In genomic region chr2:46442576-46442975, GRCm38 (mm10) we compare ENCODE assay signal across 8 mouse cellular contexts.
DNase-seq lines count a peak whose midpoint lies in the region; ATAC-seq and TF ChIP-seq lines count a peak whose summit lies in the region.
"Had no signal": no experiment of that assay in that cellular context is flagged by ENCODE, and none has a peak within 500 bp of the region (broad histone marks: within the 10 kb centered on the region; RNA-seq: fewer than 3 reads in every experiment).

No protein-coding gene starts in this region.

- peaks cover 5 to 45% of the 10 kb centered on the region in 2 experiments; a peak in 3 of 4 replicates for H3K4me1 ChIP-seq in CH12.LX (ENCODE audit: control insufficient read depth in 1 of 2, insufficient read depth in 2 of 2)
- H3K4me1 ChIP-seq in forebrain, postnatal 0 days (ENCODE audit: insufficient read depth) = no peaks in the 10 kb centered on the region

- H3K27me3 ChIP-seq in CH12.LX (replicated peaks) = no peaks in the 10 kb centered on the region
- H3K27me3 ChIP-seq in forebrain, postnatal 0 days (ENCODE audit: insufficient read depth, low read length) = no peaks in the 10 kb centered on the region

- no peak for ATAC-seq in forebrain, postnatal 0 days
- ATAC-seq: activated CD4-positive, CD25-positive, alpha-beta regulatory T cell, adult 4 months had no signal

- dilution Hi-C loops in CH12.LX (cut with MboI; ENCODE audit: extremely low pct_ligation_motif_present, extremely low pct_unique_long_range_greater_than_20kb, low sequenced_read_pairs) = no loop called here

- no peak for TF ChIP-seq POLR2A in CH12.LX (IDR thresholded peaks at IDR 0.05; ENCODE audit: low read depth, low read length)

- H3K9me3 ChIP-seq in CH12.LX (replicated peaks; ENCODE audit: low read length) = no peaks in the 10 kb centered on the region
- no peaks in the 10 kb centered on the region for H3K9me3 ChIP-seq in forebrain, postnatal 0 days (ENCODE audit: low read length)

- WGBS in forebrain, postnatal 0 days = 63% methylated on average over 6 of the region's 6 CpGs

- H3K27ac ChIP-seq in CH12.LX (ENCODE audit: insufficient read depth, low read depth) = peak overlapping the region; percentile 37; the same call in 1 of the 2 replicates
- no peak overlapping the region for H3K27ac ChIP-seq in forebrain, postnatal 0 days (ENCODE audit: low read depth, low read length)

- DNase-seq in 3T3-L1 (ENCODE audit: low read depth, low spot score) (peak; percentile 77), CH12.LX (ENCODE audit: extremely low read depth) (no peak)
- DNase-seq in heart, adult 9 months (ENCODE audit: low spot score in 2 of 2) = peak; percentile 70 to 80
- peak; percentile 12 to 32 for DNase-seq in kidney, postnatal 4 days
- no peak for DNase-seq in frontal cortex, postnatal 10 days (ENCODE audit: low spot score in 2 of 2)
- no peak for DNase-seq in forebrain, postnatal 0 days
- no peak for DNase-seq in cerebellum, postnatal 25 days

- H3K36me3 ChIP-seq in CH12.LX (replicated peaks in 1 of 2; ENCODE audit: control insufficient read depth in 1 of 2, insufficient read depth in 1 of 2, low read length in 1 of 2) = no peaks in the 10 kb centered on the region
- no peaks in the 10 kb centered on the region for H3K36me3 ChIP-seq in forebrain, postnatal 0 days (ENCODE audit: insufficient read depth)

- in situ Hi-C loops in CH12.LX (cut with MboI; ENCODE audit: low pct_ligation_motif_present, low pct_unique_long_range_greater_than_20kb, low sequenced_read_pairs) = loop anchor here (25.0 kb wide), 1 partner anchor 1330 kb away; the partner anchor contains the start of gene Zeb2

- peak overlapping the region; percentile 25; the same call in 1 of the 2 replicates for H3K9ac ChIP-seq in CH12.LX (ENCODE audit: insufficient read depth, low read depth)
- no peak overlapping the region for H3K9ac ChIP-seq in forebrain, postnatal 0 days

- TF ChIP-seq RAD21 in CH12.LX (IDR thresholded peaks at IDR 0.05; ENCODE audit: low read depth, low read length) = no peak

- H3K4me2 ChIP-seq in CH12.LX (ENCODE audit: insufficient read depth, low read depth, poor library complexity, severe bottlenecking) = no peak overlapping the region
- no peak overlapping the region for H3K4me2 ChIP-seq in forebrain, postnatal 0 days (ENCODE audit: low read depth)

- no peak for TF ChIP-seq CTCF in CH12.LX (conservative IDR thresholded peaks at IDR 0.05 in 1 of 2, IDR thresholded peaks at IDR 0.05 in 1 of 2; ENCODE audit: low read depth in 2 of 2, low read length in 2 of 2)
- no peak for TF ChIP-seq CTCF in forebrain, postnatal 0 days (IDR thresholded peaks at IDR 0.05; ENCODE audit: low read depth)

- TF ChIP-seq EP300 in CH12.LX (IDR thresholded peaks at IDR 0.05; ENCODE audit: low read length) = no peak

- H3K79me2 ChIP-seq in CH12.LX (replicated peaks; ENCODE audit: control insufficient read depth, extremely low read depth, insufficient read depth, poor library complexity, severe bottlenecking) = no peaks in the 10 kb centered on the region

- no peak overlapping the region for H3K4me3 ChIP-seq in CH12.LX (replicated peaks in 1 of 3; ENCODE audit: low read depth in 2 of 3, low read length in 2 of 3, poor library complexity in 1 of 3)
- no peak overlapping the region for H3K4me3 ChIP-seq in forebrain, postnatal 0 days (ENCODE audit: low read depth, low read length)

TF ChIP-seq in CH12.LX, 34 proteins besides CTCF, POLR2A, EP300 and RAD21:
- TF ChIP-seq BHLHE40 (IDR thresholded peaks at IDR 0.05; ENCODE audit: low read depth, low read length) (no peak), ZNF384 (IDR thresholded peaks at IDR 0.05; ENCODE audit: low read depth, low read length) (no peak), MYC (IDR thresholded peaks at IDR 0.05; ENCODE audit: low read depth, low read length) (no peak), E2F4 (IDR thresholded peaks at IDR 0.05; ENCODE audit: insufficient replicate concordance, low read depth, low read length) (no peak), ZMIZ1 (IDR thresholded peaks at IDR 0.05; ENCODE audit: low read depth, low read length) (no peak), HCFC1 (IDR thresholded peaks at IDR 0.05; ENCODE audit: low read depth, low read length) (no peak), CHD2 (IDR thresholded peaks at IDR 0.05; ENCODE audit: low read length) (no peak), USF2 (conservative IDR thresholded peaks at IDR 0.05; ENCODE audit: low read depth, low read length) (no peak), SIN3A (IDR thresholded peaks at IDR 0.05; ENCODE audit: low read length) (no peak), UBTF (IDR thresholded peaks at IDR 0.05; ENCODE audit: low read depth, low read length) (no peak), GABPA (IDR thresholded peaks at IDR 0.05; ENCODE audit: insufficient replicate concordance, low read depth, low read length) (no peak), IRF4 (IDR thresholded peaks at IDR 0.05; ENCODE audit: low read depth, low read length) (no peak), NRF1 (IDR thresholded peaks at IDR 0.05; ENCODE audit: low read depth, low read length) (no peak)

Comparison
In these comparisons a context has a peak if more than half of its experiments do, and no peak if none do; other contexts are left out.
1. DNase-seq: peak in 3T3-L1 (single experiment), heart, adult 9 months (2 of 2) and kidney, postnatal 4 days (2 of 2); none in CH12.LX (single experiment), frontal cortex, postnatal 10 days (0 of 2), forebrain, postnatal 0 days (single experiment) and cerebellum, postnatal 25 days (0 of 2).